ENCODE assay signal across 8 mouse cellular contexts in the genomic region with DNA sequence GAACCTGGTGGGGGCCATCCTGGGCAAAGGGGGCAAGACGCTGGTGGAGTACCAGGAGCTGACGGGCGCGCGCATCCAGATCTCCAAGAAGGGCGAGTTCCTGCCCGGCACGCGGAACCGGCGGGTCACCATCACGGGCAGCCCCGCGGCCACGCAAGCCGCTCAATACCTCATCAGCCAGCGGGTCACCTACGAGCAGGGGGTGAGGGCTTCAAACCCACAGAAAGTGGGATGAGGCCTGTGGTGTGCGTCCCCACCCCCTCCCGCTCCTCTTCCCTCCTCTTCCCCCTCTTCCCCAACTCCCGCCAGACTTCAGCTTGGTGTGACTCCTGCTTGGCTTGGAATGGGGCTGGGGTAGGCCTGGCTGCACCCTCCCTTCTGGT. TPM values are rescaled to one million over a fixed set of nuclear protein-coding genes. Genes with fewer than 3 reads are reported as not detected.
DNase-seq lines count a peak whose midpoint lies in the region; ATAC-seq and TF ChIP-seq lines count a peak whose summit lies in the region.

No protein-coding gene starts in this region.

- ATAC-seq in limb, embryonic 13.5 days (ENCODE audit: low FRiP score, low read depth) = no peak; the same call in 1 of the 2 replicates
- peak; percentile 37 for ATAC-seq in stomach, embryonic 16.5 days (ENCODE audit: insufficient read depth, low FRiP score)

- peak overlapping the region; percentile 63 for H3K9ac ChIP-seq in limb, embryonic 13.5 days
- H3K9ac ChIP-seq in stomach, embryonic 16.5 days (ENCODE audit: low read length) = peak overlapping the region; percentile 73

- no peaks in the 10 kb centered on the region for H3K9me3 ChIP-seq in limb, embryonic 13.5 days
- no peaks in the 10 kb centered on the region for H3K9me3 ChIP-seq in stomach, embryonic 16.5 days (replicated peaks; ENCODE audit: control insufficient read depth, low read length)

- no peaks in the 10 kb centered on the region for H3K36me3 ChIP-seq in thymus, adult 2 months (ENCODE audit: control insufficient read depth, insufficient read depth, low read length)
- no peaks in the 10 kb centered on the region for H3K36me3 ChIP-seq in limb, embryonic 13.5 days
- no peaks in the 10 kb centered on the region for H3K36me3 ChIP-seq in stomach, embryonic 16.5 days (ENCODE audit: control insufficient read depth, insufficient read depth, low read length)

- DNase-seq in cerebellum, postnatal 14 days = peak; percentile 55
- no peak for DNase-seq in cerebellum, postnatal 36 days
- no peak for DNase-seq in thymus, adult 2 months
- no peak for DNase-seq in thymus, adult 18-20 months
- no peak for DNase-seq in c-Kit-positive CD71-positive TER-119-positive erythroid progenitor cells, embryonic 14.5 days (ENCODE audit: low spot score)
- no peak for DNase-seq in kidney, postnatal 25 days

- WGBS in thymus, adult 2 months = 5% methylated on average over 21 of the region's 21 CpGs
- WGBS in limb, embryonic 13.5 days = under 1% methylated on average over 21 of the region's 21 CpGs
- WGBS in stomach, embryonic 16.5 days = under 1% methylated on average over 21 of the region's 21 CpGs

- H3K4me2 ChIP-seq in limb, embryonic 13.5 days (replicated peaks) = peak overlapping the region; percentile 94
- H3K4me2 ChIP-seq in stomach, embryonic 16.5 days (ENCODE audit: low read depth, low read length) = peak overlapping the region; percentile 99

- H3K4me1 ChIP-seq in thymus, adult 2 months (replicated peaks; ENCODE audit: control insufficient read depth, insufficient read depth, low read length) = peaks cover 5% of the 10 kb centered on the region; the same call in 1 of the 2 replicates
- peaks cover 20% of the 10 kb centered on the region for H3K4me1 ChIP-seq in limb, embryonic 13.5 days
- peaks cover 10% of the 10 kb centered on the region; the same call in 1 of the 2 replicates for H3K4me1 ChIP-seq in stomach, embryonic 16.5 days (ENCODE audit: control insufficient read depth, insufficient read depth, low read length)

- no peak for TF ChIP-seq POLR2A in thymus, adult 2 months (IDR thresholded peaks at IDR 0.05; ENCODE audit: control insufficient read depth, extremely low read depth, insufficient read depth, low read length, poor library complexity)

- H3K27me3 ChIP-seq in thymus, adult 2 months (ENCODE audit: control insufficient read depth, insufficient read depth, low read length) = peaks cover 24% of the 10 kb centered on the region; the same call in 1 of the 2 replicates
- peaks cover 98% of the 10 kb centered on the region for H3K27me3 ChIP-seq in limb, embryonic 13.5 days
- H3K27me3 ChIP-seq in stomach, embryonic 16.5 days (ENCODE audit: control insufficient read depth, insufficient read depth, low read length) = peaks cover 52% of the 10 kb centered on the region

- H3K27ac ChIP-seq in thymus, adult 2 months (ENCODE audit: control insufficient read depth, insufficient read depth, low read length) = no peak overlapping the region
- H3K27ac ChIP-seq in limb, embryonic 13.5 days = no peak overlapping the region
- H3K27ac ChIP-seq in stomach, embryonic 16.5 days (ENCODE audit: low read length) = no peak overlapping the region

- TF ChIP-seq CTCF in thymus, adult 2 months (IDR thresholded peaks at IDR 0.05; ENCODE audit: borderline replicate concordance, control insufficient read depth, extremely low read depth, insufficient read depth, low read length, poor library complexity) = no peak

- peak overlapping the region; percentile 11; the same call in 1 of the 2 replicates for H3K4me3 ChIP-seq in thymus, adult 2 months (ENCODE audit: control insufficient read depth, insufficient read depth, low read length)
- H3K4me3 ChIP-seq in limb, embryonic 13.5 days = peak overlapping the region; percentile 65
- peak overlapping the region; percentile 65 for H3K4me3 ChIP-seq in stomach, embryonic 16.5 days (replicated peaks; ENCODE audit: low read length)

RNA-seq across cellular contexts. Expression of a gene that starts 28.8 kb away (rescaled TPM):
- 0.12 TPM in 1 of 2 replicates, not detected in the other for polyA plus RNA-seq in thymus, adult 2 months (2012; rRNA removed)
- not detected in 2 replicates for polyA plus RNA-seq in limb, embryonic 13.5 days (2015; fragmentation: Nextera tagmentation; extraction: Ambion mirVana)
- polyA plus RNA-seq in stomach, embryonic 16.5 days (2015; fragmentation: Nextera tagmentation; extraction: Ambion mirVana) = not detected in 2 replicates

RNA-seq across cellular contexts. Expression of a gene that starts 32.7 kb away (rescaled TPM):
- polyA plus RNA-seq in thymus, adult 2 months (2012; rRNA removed) = 3.6 and 5.0 TPM in 2 replicates
- 5.2 and 6.3 TPM in 2 replicates for polyA plus RNA-seq in limb, embryonic 13.5 days (2015; fragmentation: Nextera tagmentation; extraction: Ambion mirVana)
- polyA plus RNA-seq in stomach, embryonic 16.5 days (2015; fragmentation: Nextera tagmentation; extraction: Ambion mirVana) = 1.6 and 2.3 TPM in 2 replicates

RNA-seq across cellular contexts. Expression of a gene that starts 32.7 kb away (rescaled TPM):
- polyA plus RNA-seq in thymus, adult 2 months (2012; rRNA removed) = 0.39 and 0.40 TPM in 2 replicates
- 0.33 and 0.41 TPM in 2 replicates for polyA plus RNA-seq in limb, embryonic 13.5 days (2015; fragmentation: Nextera tagmentation; extraction: Ambion mirVana)
- 0.39 and 0.62 TPM in 2 replicates for polyA plus RNA-seq in stomach, embryonic 16.5 days (2015; fragmentation: Nextera tagmentation; extraction: Ambion mirVana)

RNA-seq across cellular contexts. Expression of a gene that starts 45.5 kb away (rescaled TPM):
- 67.2 and 76.3 TPM in 2 replicates for polyA plus RNA-seq in thymus, adult 2 months (2012; rRNA removed)
- polyA plus RNA-seq in limb, embryonic 13.5 days (2015; fragmentation: Nextera tagmentation; extraction: Ambion mirVana) = 26.3 and 26.9 TPM in 2 replicates
- polyA plus RNA-seq in stomach, embryonic 16.5 days (2015; fragmentation: Nextera tagmentation; extraction: Ambion mirVana) = 10.7 and 14.3 TPM in 2 replicates

RNA-seq across cellular contexts. Expression of a gene that starts 48.2 kb away (rescaled TPM):
- polyA plus RNA-seq in thymus, adult 2 months (2012; rRNA removed) = 56.5 and 67.1 TPM in 2 replicates
- 32.8 and 34.6 TPM in 2 replicates for polyA plus RNA-seq in limb, embryonic 13.5 days (2015; fragmentation: Nextera tagmentation; extraction: Ambion mirVana)
- polyA plus RNA-seq in stomach, embryonic 16.5 days (2015; fragmentation: Nextera tagmentation; extraction: Ambion mirVana) = 16.7 and 21.2 TPM in 2 replicates

Comparison
In these comparisons a context has a peak if more than half of its experiments do, and no peak if none do; other contexts are left out.
1. DNase-seq: peak in cerebellum, postnatal 14 days (2 of 2); none in cerebellum, postnatal 36 days (0 of 2), thymus, adult 2 months (single experiment), thymus, adult 18-20 months (0 of 2), c-Kit-positive CD71-positive TER-119-positive erythroid progenitor cells, embryonic 14.5 days (single experiment) and kidney, postnatal 25 days (0 of 2).
2. H3K4me3 ChIP-seq: peak in every context shown above with its lines; median percentile 65 in limb, embryonic 13.5 days; 65 in stomach, embryonic 16.5 days; 11 in thymus, adult 2 months.